Mouse (Mus musculus) small intestine, adult 2 months (tissue): ENCODE results near the gene Pex12.

Experiments used
- CTCF ChIP-seq: fragments of 200-500 bp; IDR thresholded peaks from 2 replicates; pipeline ENCODE4 v1.5.1; 2012; ENCODE audit warnings: low read depth, mild to moderate bottlenecking, control low read depth, inconsistent platforms, low read length, moderate library complexity, mixed read lengths; ENCODE audit not compliant: insufficient replicate concordance, insufficient read length; ENCODE audit errors: extremely low read depth
- POLR2A ChIP-seq: fragments of 200-500 bp; IDR thresholded peaks from 2 replicates; pipeline ENCODE4 v1.6.1; 2012; ENCODE audit warnings: low read depth, mild to moderate bottlenecking, control low read depth, inconsistent platforms, low read length, moderate library complexity

GRCm38 (mm10) chr11:83306700-83307253 is 4.4 kb upstream of the Pex12 start:
- TF ChIP-seq CTCF, result no peak
- no peak for TF ChIP-seq POLR2A
